Mouse (Mus musculus): ENCODE measurements around the gene Fscn2.

Fscn2 gene

GRCm38 (mm10) chr11:120361295-120361694, at the start of gene Fscn2:
Gene Fscn2, plus strand, starts transcription at chr11:120361534.
- no peak for DNase-seq (ENCODE audit: low spot score)

- DNase-seq (ENCODE audit: low spot score) = peak; percentile 9
Observed at GRCm38 (mm10) chr11:120311561-120311960, 49.8 kb upstream of the Fscn2 start.

- no peak for DNase-seq (ENCODE audit: low spot score)
Observed at GRCm38 (mm10) chr11:120312069-120312468, 49.3 kb upstream of the Fscn2 start.

DNA sequence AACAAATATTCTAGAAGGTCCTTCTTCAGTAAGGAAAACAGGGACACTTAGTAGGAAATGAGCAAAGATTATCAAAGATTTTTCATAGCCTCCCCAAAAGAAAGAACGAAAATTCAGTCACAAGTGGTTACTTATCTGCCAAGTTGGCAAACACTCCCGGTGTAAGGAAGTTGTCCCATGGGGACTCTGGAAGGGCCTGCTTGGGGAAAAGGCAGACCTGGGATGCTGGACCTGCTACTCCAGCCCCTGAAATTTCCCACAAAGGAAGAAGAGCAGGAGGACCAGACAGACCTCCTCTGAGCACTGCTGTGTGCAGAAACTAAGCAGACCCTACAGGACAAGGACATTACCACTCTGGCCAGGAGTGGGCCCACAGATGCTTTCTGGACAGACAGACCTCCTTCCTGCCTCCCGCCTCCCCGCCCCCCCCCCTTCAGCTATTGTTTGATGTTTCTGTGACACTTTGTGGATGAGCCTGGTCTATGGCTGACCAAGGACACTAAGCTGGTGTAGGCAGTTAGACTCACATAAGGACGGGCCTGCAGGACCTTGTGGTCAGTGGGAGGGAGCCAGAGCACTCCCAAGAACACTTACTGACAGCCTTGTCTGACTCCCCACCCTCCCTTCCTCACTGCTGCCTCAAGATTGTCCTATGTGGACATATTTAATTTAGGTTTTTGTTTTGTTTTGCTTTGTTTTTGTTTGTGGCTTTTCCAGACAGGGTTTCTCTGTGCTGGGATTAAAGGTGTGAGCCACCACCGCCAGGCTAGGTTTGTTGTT, 47.2 kb upstream of the Fscn2 start:
- peak; percentile 2 for DNase-seq (ENCODE audit: low spot score)

DNA sequence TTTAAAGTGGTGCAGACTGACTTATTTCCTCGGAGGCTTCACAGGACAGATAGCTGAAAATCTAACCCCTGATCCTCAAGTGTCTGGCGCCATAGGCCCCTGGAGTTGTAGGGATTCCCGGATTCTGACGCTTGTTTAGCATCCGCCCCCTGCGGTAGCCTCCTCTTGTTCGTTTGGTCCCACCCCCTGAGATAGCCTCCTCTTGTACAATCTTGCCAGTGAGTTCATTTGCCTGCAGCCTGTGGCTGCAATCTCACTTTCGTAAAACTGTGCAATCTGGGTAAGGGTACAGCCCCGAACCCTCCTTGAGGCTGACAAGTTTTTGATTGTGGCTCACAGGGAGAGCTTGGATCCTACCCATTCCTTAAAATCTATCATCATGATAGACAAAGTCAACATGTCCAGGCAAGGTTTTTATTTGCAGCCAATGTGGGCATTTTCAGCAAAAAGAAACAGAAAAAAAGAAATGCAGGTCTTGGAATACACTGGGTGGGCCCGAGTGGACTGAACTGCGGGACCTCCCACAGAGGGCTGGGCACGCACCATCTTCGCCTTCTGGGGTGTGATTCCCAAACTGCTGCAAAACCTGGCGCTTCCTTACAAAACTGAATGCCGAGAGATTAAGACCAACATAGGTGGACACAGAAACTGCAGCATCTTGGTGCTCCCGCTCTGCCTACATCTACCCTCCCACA, 46.5 kb upstream of the Fscn2 start:
- no peak for DNase-seq (ENCODE audit: low spot score)

DNA sequence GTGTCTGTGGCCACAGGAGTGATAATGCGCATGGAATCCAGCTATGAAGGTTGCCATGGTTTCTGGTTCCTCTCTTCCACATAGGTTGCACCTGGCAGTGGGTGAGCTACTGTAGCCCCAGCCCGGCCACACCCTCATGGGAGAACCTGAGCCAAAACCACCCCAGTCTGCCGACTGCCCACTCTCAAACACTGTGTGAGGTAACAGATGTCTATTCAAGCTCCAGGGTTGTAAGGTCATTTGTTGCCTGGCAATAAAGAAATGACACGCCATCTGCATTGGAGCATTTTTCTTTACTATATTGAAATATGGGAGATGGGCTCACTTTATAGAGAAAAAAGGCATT, 45.9 kb upstream of the Fscn2 start:
- peak; percentile 14 for DNase-seq (ENCODE audit: low spot score)

- DNase-seq (ENCODE audit: low spot score) = peak; percentile 91
Observed at GRCm38 (mm10) chr11:120315832-120316689, 45.3 kb upstream of the Fscn2 start.

DNA sequence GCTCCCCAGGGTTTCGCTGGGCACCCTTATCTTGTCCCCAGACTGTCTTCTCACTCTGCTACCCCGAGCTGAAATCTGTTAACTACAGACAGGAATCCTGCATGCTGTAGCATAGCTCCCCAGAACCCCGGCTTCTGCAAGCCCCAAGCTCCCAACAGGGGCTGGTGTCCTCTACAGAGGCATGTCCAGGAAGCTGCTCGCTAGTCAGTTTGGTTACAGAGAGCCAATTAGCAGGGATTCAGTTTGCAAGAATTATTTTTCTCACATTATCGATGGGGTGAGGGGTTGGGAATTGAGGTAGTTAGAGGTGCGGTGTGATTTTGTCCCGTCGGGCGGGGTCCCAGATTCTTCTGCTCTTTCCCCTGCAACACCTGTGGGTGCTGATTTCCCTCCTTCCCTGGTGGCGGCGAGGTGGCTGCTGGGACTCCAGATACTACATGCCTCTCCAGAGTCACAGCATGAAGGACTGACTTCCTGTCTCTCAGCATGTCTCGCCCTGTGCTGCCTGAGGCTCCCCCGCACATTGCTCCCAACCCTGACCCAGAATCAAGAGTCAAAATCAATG, 44.6 kb upstream of the Fscn2 start:
- peak; percentile 48 for DNase-seq (ENCODE audit: low spot score)

- peak; percentile 2 for DNase-seq (ENCODE audit: low spot score)
Observed at GRCm38 (mm10) chr11:120317456-120317855, 43.9 kb upstream of the Fscn2 start.

DNA sequence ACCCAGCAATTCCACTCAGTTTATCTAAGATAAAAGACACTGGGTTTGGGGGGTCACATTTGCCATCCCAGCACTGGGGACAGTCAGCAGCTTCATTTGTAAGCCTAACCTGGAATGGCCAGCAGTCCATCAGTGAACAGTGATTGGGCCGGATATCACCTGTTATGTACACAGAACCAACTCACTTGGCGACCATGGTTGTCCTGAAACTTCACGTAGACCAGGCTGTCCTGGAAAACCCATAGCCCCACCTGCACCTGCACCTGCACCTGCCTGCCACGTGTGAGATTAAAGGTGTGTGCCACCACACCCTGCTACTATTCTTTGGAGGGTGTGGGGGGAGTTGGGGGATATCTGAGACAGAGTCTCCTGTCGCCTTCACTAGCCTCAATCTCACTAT, 42.0 kb upstream of the Fscn2 start:
- no peak for DNase-seq (ENCODE audit: low spot score)

GRCm38 (mm10) chr11:120320156-120320555, 41.2 kb upstream of the Fscn2 start:
- DNase-seq (ENCODE audit: low spot score) = no peak

GRCm38 (mm10) chr11:120335431-120336021, 25.8 kb upstream of the Fscn2 start:
- no peak for DNase-seq (ENCODE audit: low spot score)

DNA sequence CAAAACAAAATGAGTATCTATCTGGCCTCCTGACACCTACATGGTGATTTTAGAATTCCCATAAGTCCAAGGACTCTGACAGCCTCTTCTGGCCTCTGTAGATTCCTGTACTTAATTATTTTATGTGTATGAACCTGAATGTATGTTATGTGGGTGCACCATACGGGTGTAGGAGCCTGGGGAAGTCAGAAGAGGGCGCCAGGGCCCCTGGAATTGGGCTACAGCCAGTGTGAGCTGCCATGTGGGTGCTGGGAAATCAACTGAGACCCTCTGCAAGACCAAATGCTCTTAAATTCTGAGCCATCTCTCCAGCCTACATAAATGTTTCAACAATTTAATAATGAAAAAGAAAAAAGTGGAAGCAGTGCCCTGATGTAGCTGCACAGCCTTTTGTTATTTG, 23.9 kb upstream of the Fscn2 start:
- no peak for DNase-seq (ENCODE audit: low spot score)

- no peak for DNase-seq (ENCODE audit: low spot score)
Observed at GRCm38 (mm10) chr11:120338786-120339185, 22.5 kb upstream of the Fscn2 start.

GRCm38 (mm10) chr11:120339978-120340513, 21.3 kb upstream of the Fscn2 start:
- DNase-seq (ENCODE audit: low spot score) = no peak

- no peak for DNase-seq (ENCODE audit: low spot score)
Observed at GRCm38 (mm10) chr11:120341661-120342060, 19.7 kb upstream of the Fscn2 start.

- DNase-seq (ENCODE audit: low spot score) = no peak
Observed at GRCm38 (mm10) chr11:120342656-120343160, 18.6 kb upstream of the Fscn2 start.

DNA sequence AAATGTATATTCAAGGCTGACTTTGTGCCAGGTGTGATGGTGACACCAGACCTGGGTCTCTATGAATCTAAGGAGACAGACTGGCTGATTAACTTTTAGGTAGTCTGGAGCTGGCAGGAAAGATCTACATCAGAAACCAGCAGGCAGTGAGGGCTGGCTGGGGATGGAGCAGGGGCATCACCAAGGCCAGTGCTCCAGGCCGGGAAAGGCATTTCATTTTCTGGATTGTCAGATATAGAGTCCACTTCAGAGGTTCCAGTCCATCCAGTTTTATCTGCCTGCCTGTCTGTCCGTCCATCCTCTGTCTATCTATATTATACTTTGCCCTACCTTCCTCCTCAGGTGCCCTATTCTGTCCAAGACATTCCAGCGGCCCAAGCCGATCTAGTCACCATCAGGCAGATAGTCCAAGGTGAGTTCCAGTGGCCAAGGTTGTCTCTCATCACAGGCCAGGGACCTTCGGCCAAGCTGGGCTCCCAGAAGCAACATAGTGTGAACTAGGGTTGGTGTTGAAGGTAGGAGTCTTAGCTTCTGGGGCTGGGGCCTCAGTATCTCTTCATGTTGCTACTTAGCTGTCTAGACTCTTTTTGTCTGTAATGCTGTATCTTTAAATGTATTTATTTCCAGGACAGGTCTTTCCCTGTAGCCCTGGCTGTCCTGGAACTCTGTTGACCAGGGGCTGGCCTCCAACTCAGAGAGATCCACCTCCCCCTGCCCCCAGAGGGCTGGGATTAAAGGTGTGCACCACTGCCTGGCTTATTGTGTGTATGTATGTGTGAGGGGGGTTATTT, 17.6 kb upstream of the Fscn2 start:
- no peak for DNase-seq (ENCODE audit: low spot score)

DNA sequence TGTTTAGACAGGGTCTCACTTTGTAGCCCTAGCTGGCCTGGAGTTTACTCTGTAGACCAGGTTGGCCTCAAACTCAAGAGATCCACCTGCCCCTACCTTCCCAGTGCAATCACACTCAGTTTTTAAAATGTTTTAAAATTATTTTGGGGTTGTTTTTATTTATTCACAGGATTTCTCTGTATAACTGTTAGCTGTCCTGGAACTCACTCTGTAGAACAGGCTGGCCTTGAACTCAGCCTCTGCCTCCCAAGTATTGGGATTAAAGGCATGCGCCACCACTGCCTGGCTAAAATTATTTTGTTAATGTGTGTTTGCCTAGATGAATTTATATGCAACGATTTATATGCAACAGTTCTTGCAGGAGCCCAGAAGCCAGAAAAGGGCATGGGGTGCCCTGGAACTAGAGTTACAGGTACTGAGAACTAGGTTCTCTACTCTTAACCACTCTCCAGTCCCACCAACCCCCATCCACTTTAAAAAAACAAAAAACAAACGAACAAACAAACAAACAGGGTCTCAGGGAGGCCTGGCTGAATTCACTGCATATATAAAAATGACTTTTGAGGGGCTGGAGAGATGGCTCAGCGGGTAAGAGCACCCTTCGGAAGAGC, 16.9 kb upstream of the Fscn2 start:
- no peak for DNase-seq (ENCODE audit: low spot score)

GRCm38 (mm10) chr11:120345067-120345681, 16.2 kb upstream of the Fscn2 start:
- no peak for DNase-seq (ENCODE audit: low spot score)

Measured in urinary bladder, postnatal 14 days (tissue).